Mouse (Mus musculus): ENCODE measurements around the gene Gm27029.
A peak's percentile ranks its signal among the peaks of the same experiment; 100 is the strongest.
"Not testable (repeated sequence)": the region's sequence is repeated elsewhere in the genome, so short reads cannot be mapped to it uniquely, and the experiment has no call there.

Gene Gm27029

GRCm38 (mm10) chr11:101455627-101456026 is 31.0 kb upstream of the Gm27029 start:
- DNase-seq (ENCODE audit: low spot score in 2 of 2) = no peak

GRCm38 (mm10) chr11:101454702-101455101 is 30.1 kb upstream of the Gm27029 start:
- no peak for DNase-seq (ENCODE audit: low spot score in 2 of 2)

GRCm38 (mm10) chr11:101452093-101452774 is 27.6 kb upstream of the Gm27029 start:
- DNase-seq (ENCODE audit: low spot score in 2 of 2) = no peak

- DNase-seq (ENCODE audit: low spot score in 2 of 2) = no peak
Measured at GRCm38 (mm10) chr11:101451536-101451935, 26.9 kb upstream of the Gm27029 start.

- DNase-seq (ENCODE audit: low spot score in 2 of 2) = no peak
Measured at GRCm38 (mm10) chr11:101450394-101450793, 25.8 kb upstream of the Gm27029 start.

GRCm38 (mm10) chr11:101449596-101449995 is 25.0 kb upstream of the Gm27029 start:
- not testable (repeated sequence) for DNase-seq (ENCODE audit: low spot score in 2 of 2)

GRCm38 (mm10) chr11:101448899-101449298 is 24.3 kb upstream of the Gm27029 start:
- DNase-seq (ENCODE audit: low spot score in 2 of 2) = no peak

GRCm38 (mm10) chr11:101448274-101448746 is 23.7 kb upstream of the Gm27029 start, which contains the start of gene Ifi35:
TSS of gene Ifi35 (plus strand) at chr11:101448407.
- DNase-seq (ENCODE audit: low spot score in 2 of 2) = no peak

- no peak for DNase-seq (ENCODE audit: low spot score in 2 of 2)
Measured at GRCm38 (mm10) chr11:101447786-101448185, 23.2 kb upstream of the Gm27029 start.

- DNase-seq (ENCODE audit: low spot score in 2 of 2) = not testable (repeated sequence)
Measured at GRCm38 (mm10) chr11:101446860-101447259, 22.3 kb upstream of the Gm27029 start.

- DNase-seq (ENCODE audit: low spot score in 2 of 2) = no peak
Measured at GRCm38 (mm10) chr11:101446319-101446718, 21.7 kb upstream of the Gm27029 start.

GRCm38 (mm10) chr11:101442760-101443159 is 18.2 kb upstream of the Gm27029 start:
- no peak for DNase-seq (ENCODE audit: low spot score in 2 of 2)

- DNase-seq (ENCODE audit: low spot score in 2 of 2) = peak; percentile 96 to 98
Measured at GRCm38 (mm10) chr11:101442127-101442693, 17.6 kb upstream of the Gm27029 start, which contains the start of gene Rpl27. TSS of gene Rpl27 (plus strand) at chr11:101442298.

GRCm38 (mm10) chr11:101441450-101442126 is 17.0 kb upstream of the Gm27029 start:
- not testable (repeated sequence) for DNase-seq (ENCODE audit: low spot score in 2 of 2)

GRCm38 (mm10) chr11:101438006-101438405 is 13.4 kb upstream of the Gm27029 start:
- not testable (repeated sequence) for DNase-seq (ENCODE audit: low spot score in 2 of 2)

- DNase-seq (ENCODE audit: low spot score in 2 of 2) = no peak
Measured at GRCm38 (mm10) chr11:101436916-101437315, 12.3 kb upstream of the Gm27029 start.

- DNase-seq (ENCODE audit: low spot score in 2 of 2) = no peak
Measured at GRCm38 (mm10) chr11:101435831-101436230, 11.2 kb upstream of the Gm27029 start.

GRCm38 (mm10) chr11:101433396-101433795 is 8.8 kb upstream of the Gm27029 start:
- no peak for DNase-seq (ENCODE audit: low spot score in 2 of 2)

GRCm38 (mm10) chr11:101431327-101431726 is 6.7 kb upstream of the Gm27029 start:
- no peak for DNase-seq (ENCODE audit: low spot score in 2 of 2)

- no peak for DNase-seq (ENCODE audit: low spot score in 2 of 2)
Measured at GRCm38 (mm10) chr11:101426165-101426564, 1.6 kb upstream of the Gm27029 start.

GRCm38 (mm10) chr11:101424925-101425813 is 573 bp upstream of the Gm27029 start, which contains the start of the genes Rundc1 and Ptges3l:
TSS of gene Rundc1 (plus strand) at chr11:101425085.
TSS of gene Ptges3l (minus strand) at chr11:101425333.
- DNase-seq (ENCODE audit: low spot score in 2 of 2) = peak; percentile 87 to 98
